Mouse (Mus musculus) hindbrain, postnatal 0 days (tissue): ENCODE results near the gene Mmel1. TPM values are rescaled to one million over a fixed set of nuclear protein-coding genes. Genes with fewer than 3 reads are reported as not detected.

ENCODE experiments used
- ATAC-seq: fragments of 200-750 bp; cut with Nextera tagmentation; 2 replicates; pipeline ENCODE4 v1.8.0; 2017; ENCODE audit warnings: mild to moderate bottlenecking, moderate TSS enrichment, moderate library complexity
- DNase-seq: peaks from one replicate; pipeline ENCODE4 v3.0.0-alpha.2; 2015; ENCODE audit warnings: low spot score
- H3K27ac ChIP-seq: fragments of 300-500 bp; sonication (generic); 2 replicates; pipeline ENCODE4 v1.5.1; 2014; ENCODE audit warnings: mild to moderate bottlenecking
- H3K27me3 ChIP-seq: fragments of 300-500 bp; sonication (generic); 2 replicates; pipeline ENCODE4 v1.6.1; 2014; ENCODE audit warnings: low read length, mixed read lengths; ENCODE audit not compliant: insufficient read depth
- H3K36me3 ChIP-seq: fragments of 300-500 bp; sonication (generic); 2 replicates; pipeline ENCODE4 v1.6.1; 2014; ENCODE audit warnings: low read length, mixed read lengths; ENCODE audit not compliant: insufficient read depth
- H3K4me1 ChIP-seq: fragments of 300-500 bp; sonication (generic); 2 replicates; pipeline ENCODE4 v1.6.1; 2014; ENCODE audit warnings: antibody characterized with exemption, low read length, mixed read lengths; ENCODE audit not compliant: insufficient read depth
- H3K4me2 ChIP-seq: fragments of 300-500 bp; sonication (generic); 2 replicates; pipeline ENCODE4 v1.6.1; 2014; ENCODE audit warnings: low read depth, mild to moderate bottlenecking, low read length, moderate library complexity, mixed read lengths
- H3K4me3 ChIP-seq: fragments of 300-500 bp; sonication (generic); 2 replicates; pipeline ENCODE4 v1.5.1; 2014; ENCODE audit warnings: low read length
- H3K9ac ChIP-seq: fragments of 300-500 bp; sonication (generic); replicated peaks from 2 replicates; pipeline ENCODE4 v1.6.1; 2014; ENCODE audit warnings: mild to moderate bottlenecking, low read length, moderate library complexity, mixed read lengths
- H3K9me3 ChIP-seq: fragments of 300-500 bp; sonication (generic); 2 replicates; pipeline ENCODE4 v1.6.1; 2016; ENCODE audit warnings: low read length, mixed read lengths
- CTCF ChIP-seq: IDR thresholded peaks from 2 replicates; pipeline ENCODE4 v1.5.1; 2016; ENCODE audit warnings: antibody characterized with exemption, control low read depth, low read depth
- WGBS: fragments of 180-500 bp; shearing (Covaris S2); extraction: QIAGEN DNeasy Blood & Tissue Kit; methylation state at CpG from one replicate; pipeline ENCODE4 v1.1.7; 2014; 5-methylcytosine and 5-hydroxymethylcytosine counted together
- polyA plus RNA-seq: library from polyadenylated mRNA; unstranded; fragments of >200 nt; fragmentation: Nextera tagmentation; extraction: Ambion mirVana; gene quantifications from 2 replicates; pipeline ENCODE4 v1.2.1, GENCODE M21; 2015
- total RNA-seq: library from RNA; depleted of rRNA; stranded (reverse); fragments of >200 nt; gene quantifications from 2 replicates; pipeline ENCODE4 v1.2.3, GENCODE M21; 2014

Mmel1 gene
- total and polyA plus RNA-seq, 2 experiments from 2014 or later: 0.93 to 1.6 TPM

DNA sequence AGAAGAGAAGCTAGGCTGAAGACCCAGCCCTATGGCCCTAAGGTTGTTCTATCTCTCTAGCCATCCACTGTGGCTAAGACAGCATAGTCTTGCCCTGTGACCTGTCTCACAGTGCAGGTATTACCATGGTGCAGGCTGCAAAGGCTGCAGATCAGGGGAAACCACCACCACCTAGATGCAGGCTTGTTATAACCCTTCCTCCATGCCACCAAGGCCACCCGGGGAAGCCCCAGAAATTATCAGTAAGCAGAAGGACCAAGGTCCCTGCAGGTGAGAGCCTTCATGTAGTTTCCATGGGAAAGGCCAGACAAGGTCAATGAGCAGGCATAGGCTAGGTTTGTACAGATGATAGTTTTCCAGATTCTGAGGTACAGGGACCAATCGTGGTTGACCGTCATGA is 44.5 kb downstream of the Mmel1 start:
- Histone ChIP-seq H3K9ac (no peak overlapping the region), H3K4me2 (no peak overlapping the region), H3K9me3 (no peaks in the 10 kb centered on the region), H3K4me1 (no peaks in the 10 kb centered on the region), H3K4me3 (no peak overlapping the region), H3K27ac (no peak overlapping the region), H3K27me3 (no peaks in the 10 kb centered on the region), H3K36me3 (no peaks in the 10 kb centered on the region)
- ATAC-seq: no peak
- no peak for TF ChIP-seq CTCF
- 96% methylated on average over 3 of the region's 3 CpGs for WGBS
- DNase-seq: no peak

- Histone ChIP-seq H3K4me1 (no peaks in the 10 kb centered on the region), H3K4me2 (no peak overlapping the region), H3K36me3 (no peaks in the 10 kb centered on the region), H3K27me3 (no peaks in the 10 kb centered on the region), H3K9me3 (no peaks in the 10 kb centered on the region), H3K27ac (no peak overlapping the region), H3K4me3 (no peak overlapping the region), H3K9ac (no peak overlapping the region)
- ATAC-seq: no peak
- WGBS: 92% methylated on average over 4 of the region's 4 CpGs
- DNase-seq: no peak
- TF ChIP-seq CTCF: no peak
These were observed 44.9 kb downstream of the Mmel1 start for GRCm38 (mm10) chr4:154914252-154914651.

DNA sequence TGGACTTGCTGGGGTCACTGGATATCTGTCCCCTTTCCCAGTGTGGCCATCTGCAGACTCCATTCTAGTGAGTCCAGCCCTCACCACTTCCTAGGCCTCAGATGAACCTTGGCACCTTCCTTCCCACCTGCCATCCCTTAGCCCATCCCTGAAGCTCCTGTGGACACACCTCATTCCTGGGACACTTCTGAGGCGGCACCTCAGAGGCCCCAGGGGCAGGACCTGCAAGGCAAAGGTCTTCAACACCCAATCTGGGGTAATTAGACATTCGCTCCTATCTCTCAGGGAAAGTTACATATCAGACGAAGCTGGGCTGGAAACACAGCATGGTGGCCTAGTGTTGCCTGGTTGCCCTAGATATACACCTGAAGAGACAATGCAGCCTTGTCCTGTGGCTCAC is 45.3 kb downstream of the Mmel1 start:
- H3K36me3 ChIP-seq: no peaks in the 10 kb centered on the region
- H3K9ac ChIP-seq: no peak overlapping the region
- H3K4me2 ChIP-seq: no peak overlapping the region
- no peaks in the 10 kb centered on the region for H3K27me3 ChIP-seq
- no peaks in the 10 kb centered on the region for H3K9me3 ChIP-seq
- no peaks in the 10 kb centered on the region for H3K4me1 ChIP-seq
- H3K4me3 ChIP-seq: no peak overlapping the region
- no peak for ATAC-seq
- WGBS: 83% methylated on average over 3 of the region's 3 CpGs
- no peak overlapping the region for H3K27ac ChIP-seq
- no peak for TF ChIP-seq CTCF
- DNase-seq: no peak

- Histone ChIP-seq H3K9me3 (no peaks in the 10 kb centered on the region), H3K9ac (no peak overlapping the region), H3K27ac (no peak overlapping the region), H3K36me3 (no peaks in the 10 kb centered on the region), H3K4me3 (no peak overlapping the region), H3K4me1 (no peaks in the 10 kb centered on the region), H3K27me3 (no peaks in the 10 kb centered on the region), H3K4me2 (no peak overlapping the region)
- TF ChIP-seq CTCF: no peak
- ATAC-seq (no peak), DNase-seq (no peak)
- WGBS: 85% methylated on average over 10 of the region's 10 CpGs
These were observed 45.9 kb downstream of the Mmel1 start for GRCm38 (mm10) chr4:154915286-154915685.

GRCm38 (mm10) chr4:154916662-154917061 is 47.3 kb downstream of the Mmel1 start:
- 85% methylated on average over 4 of the region's 4 CpGs for WGBS
- Histone ChIP-seq H3K4me2 (no peak overlapping the region), H3K27me3 (no peaks in the 10 kb centered on the region), H3K9ac (no peak overlapping the region), H3K9me3 (no peaks in the 10 kb centered on the region), H3K27ac (no peak overlapping the region), H3K36me3 (no peaks in the 10 kb centered on the region), H3K4me1 (no peaks in the 10 kb centered on the region), H3K4me3 (no peak overlapping the region)
- TF ChIP-seq CTCF: no peak
- DNase-seq (no peak), ATAC-seq (no peak)

DNA sequence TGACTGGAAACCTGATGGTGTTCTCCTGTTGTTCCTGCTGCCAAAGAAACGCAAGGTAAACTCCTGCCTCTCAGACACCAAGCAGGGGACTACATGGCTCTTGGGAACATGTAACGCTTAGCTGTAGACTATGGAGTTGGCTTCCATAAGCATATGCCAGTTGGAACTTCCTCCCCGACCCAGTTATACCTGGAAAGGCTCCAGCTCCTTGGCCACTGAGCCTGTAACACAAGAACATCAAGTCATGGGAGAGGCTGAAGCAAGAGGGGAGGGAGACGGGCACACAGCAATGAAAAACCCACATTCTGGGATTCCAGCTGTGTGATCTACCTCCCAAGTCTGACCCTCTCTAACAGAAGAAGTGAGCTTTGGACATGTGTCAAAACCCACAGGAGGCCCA is 52.9 kb downstream of the Mmel1 start:
- no peaks in the 10 kb centered on the region for H3K36me3 ChIP-seq
- no peaks in the 10 kb centered on the region for H3K4me1 ChIP-seq
- H3K9ac ChIP-seq: no peak overlapping the region
- H3K4me2 ChIP-seq: no peak overlapping the region
- H3K27me3 ChIP-seq: no peaks in the 10 kb centered on the region
- DNase-seq (no peak), ATAC-seq (no peak)
- H3K9me3 ChIP-seq: no peaks in the 10 kb centered on the region
- no peak for TF ChIP-seq CTCF
- WGBS: 73% methylated on average over 4 of the region's 4 CpGs
- no peak overlapping the region for H3K27ac ChIP-seq
- no peak overlapping the region for H3K4me3 ChIP-seq

DNA sequence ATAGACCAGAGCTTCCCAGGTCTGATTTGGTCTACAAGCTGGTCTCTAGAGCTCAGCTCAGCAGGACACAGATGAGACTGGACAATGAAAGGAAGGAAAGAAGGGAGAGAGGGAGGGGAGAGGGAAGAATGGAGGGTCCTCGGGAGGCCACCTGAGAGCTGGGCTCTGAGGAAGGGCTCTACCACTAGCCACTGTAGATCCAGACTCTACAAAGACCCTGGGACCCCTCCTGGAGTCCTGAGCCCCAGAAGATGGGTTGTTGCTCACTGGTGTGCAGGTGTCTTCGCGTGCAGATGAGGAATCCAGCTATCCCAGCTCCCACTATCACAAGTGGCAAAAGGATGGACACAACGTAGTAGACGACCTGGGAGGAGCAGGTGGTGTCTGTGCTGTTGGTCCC is 53.5 kb downstream of the Mmel1 start:
- no peak for DNase-seq
- 86% methylated on average over 5 of the region's 5 CpGs for WGBS
- H3K36me3 ChIP-seq: no peaks in the 10 kb centered on the region
- H3K9me3 ChIP-seq: no peaks in the 10 kb centered on the region
- no peak for TF ChIP-seq CTCF
- ATAC-seq: no peak
- H3K27me3 ChIP-seq: no peaks in the 10 kb centered on the region
- no peak overlapping the region for H3K9ac ChIP-seq
- no peak overlapping the region for H3K4me3 ChIP-seq
- no peaks in the 10 kb centered on the region for H3K4me1 ChIP-seq
- H3K27ac ChIP-seq: no peak overlapping the region
- H3K4me2 ChIP-seq: no peak overlapping the region

GRCm38 (mm10) chr4:154925413-154925812 is 56.0 kb downstream of the Mmel1 start:
- Histone ChIP-seq H3K4me2 (no peak overlapping the region), H3K4me1 (no peaks in the 10 kb centered on the region), H3K4me3 (no peak overlapping the region), H3K9ac (no peak overlapping the region), H3K27ac (no peak overlapping the region), H3K27me3 (no peaks in the 10 kb centered on the region), H3K9me3 (no peaks in the 10 kb centered on the region), H3K36me3 (no peaks in the 10 kb centered on the region)
- no peak for DNase-seq
- TF ChIP-seq CTCF: peak; percentile 36
- no peak for ATAC-seq
- WGBS: 57% methylated on average over 4 of the region's 4 CpGs
